Mouse (Mus musculus) ES-E14 (cell line): Measurements from ENCODE around the gene Prkd3.

Source experiments
- CHD2 ChIP-seq: IDR thresholded peaks from 2 replicates; pipeline ENCODE4 v1.6.1; 2014; ENCODE audit warnings: mild to moderate bottlenecking, low read depth, low read length, inconsistent platforms
- HCFC1 ChIP-seq: IDR thresholded peaks from 2 replicates; pipeline ENCODE4 v1.6.1; 2012; ENCODE audit warnings: low read length, inconsistent platforms, borderline replicate concordance; ENCODE audit not compliant: insufficient read depth
- MAFK ChIP-seq: IDR thresholded peaks from 2 replicates; pipeline ENCODE4 v1.6.1; 2014; ENCODE audit warnings: mild to moderate bottlenecking, low read depth, low read length, inconsistent platforms; ENCODE audit not compliant: insufficient read depth
- ZC3H11A ChIP-seq: IDR thresholded peaks from 2 replicates; pipeline ENCODE4 v1.6.1; 2012; ENCODE audit warnings: low read depth, mild to moderate bottlenecking, inconsistent platforms, low read length, borderline replicate concordance

DNA sequence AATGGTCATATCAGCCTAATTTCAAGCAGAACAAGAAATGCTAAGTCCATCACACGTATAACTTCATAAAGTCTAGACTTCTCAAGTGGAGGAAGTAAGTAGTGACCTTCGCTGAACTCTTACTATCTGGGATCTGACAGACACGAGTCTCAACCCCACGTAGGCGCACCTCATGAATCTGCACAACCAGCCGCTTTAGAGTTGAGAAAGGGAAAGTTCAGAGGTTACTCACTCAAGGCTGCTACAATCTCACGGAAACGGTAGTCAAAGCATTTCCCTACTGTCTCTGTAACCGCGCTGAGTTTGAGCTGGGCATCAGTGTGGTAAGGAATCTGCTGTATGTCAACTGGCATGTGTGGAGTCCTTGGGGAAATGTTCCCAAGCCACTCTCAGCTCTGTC, 4.8 kb downstream of the Prkd3 start:
- TF ChIP-seq ZC3H11A (no peak), MAFK (no peak), HCFC1 (no peak), CHD2 (no peak)
